Mouse (Mus musculus): ENCODE measurements around the gene Gm26965.
"Not testable (repeated sequence)": the region's sequence is repeated elsewhere in the genome, so short reads cannot be mapped to it uniquely, and the experiment has no call there.

Gm26965 gene

DNA sequence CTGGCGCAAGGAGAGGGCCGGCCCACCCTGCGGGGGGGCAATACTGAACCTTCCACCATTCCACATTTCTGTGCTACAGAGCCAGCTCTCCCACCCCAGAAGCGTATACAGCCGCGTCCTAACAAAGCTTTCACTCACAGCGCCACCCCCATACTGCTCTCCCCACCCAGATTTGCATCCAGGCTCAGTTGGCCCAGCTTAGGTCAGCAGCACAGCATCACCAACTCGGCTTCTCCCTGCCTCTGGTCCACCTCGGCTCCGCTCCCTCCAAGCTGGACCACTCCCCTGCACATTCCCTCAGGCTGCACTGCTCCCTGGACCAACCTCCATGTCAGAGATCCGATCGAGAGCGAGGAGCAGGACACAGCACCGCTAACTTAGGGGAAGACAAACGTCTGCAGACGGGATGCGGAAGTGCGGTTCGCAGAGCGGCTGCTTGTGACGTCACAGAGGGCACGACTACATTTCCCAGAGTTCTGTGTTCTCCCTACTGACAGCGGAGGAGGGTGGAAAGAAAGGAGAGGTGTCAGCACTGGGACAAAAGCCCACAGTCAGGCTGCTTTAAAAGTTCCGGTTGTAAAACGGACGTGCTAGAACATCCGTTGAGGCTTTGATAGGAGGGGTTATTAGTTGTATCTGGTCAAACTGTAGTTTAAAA is at the start of gene Gm26965, which contains the start of gene Zfp87:
Gene Gm26965 (minus strand): TSS at position 399 of the 658 bp plus-strand sequence.
Gene Zfp87 (minus strand): TSS at position 425 of the 658 bp plus-strand sequence.
- peak; percentile 95 for DNase-seq (ENCODE audit: low spot score)

DNA sequence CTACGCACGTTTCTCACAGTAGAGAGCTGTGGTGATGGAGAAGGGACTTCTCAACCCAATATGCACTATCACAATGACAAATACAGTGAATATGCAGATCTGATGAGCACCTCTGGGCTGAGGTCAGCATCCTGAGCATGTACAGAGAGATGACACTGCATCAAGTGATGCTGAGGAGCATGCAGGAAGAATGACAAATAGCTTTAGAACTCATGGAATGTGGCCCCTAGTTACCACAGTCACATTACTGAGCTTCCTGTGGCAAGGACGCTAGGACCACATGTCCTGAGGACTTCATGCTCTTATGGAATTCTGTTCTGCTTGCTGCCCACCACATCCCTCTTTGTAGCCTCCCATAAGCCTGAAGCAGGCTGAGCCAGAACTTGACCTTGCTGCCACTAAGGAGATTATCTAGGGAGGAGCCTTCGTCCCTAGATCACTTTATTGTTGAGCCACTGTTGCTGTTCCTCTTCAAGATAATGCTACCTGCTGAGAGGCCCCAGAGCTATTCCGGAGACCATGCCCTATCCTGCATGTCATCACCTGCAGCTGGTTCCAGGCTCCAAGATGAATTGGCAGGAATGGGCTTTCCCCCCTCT is 46.7 kb upstream of the Gm26965 start:
- DNase-seq (ENCODE audit: low spot score) = no peak

DNA sequence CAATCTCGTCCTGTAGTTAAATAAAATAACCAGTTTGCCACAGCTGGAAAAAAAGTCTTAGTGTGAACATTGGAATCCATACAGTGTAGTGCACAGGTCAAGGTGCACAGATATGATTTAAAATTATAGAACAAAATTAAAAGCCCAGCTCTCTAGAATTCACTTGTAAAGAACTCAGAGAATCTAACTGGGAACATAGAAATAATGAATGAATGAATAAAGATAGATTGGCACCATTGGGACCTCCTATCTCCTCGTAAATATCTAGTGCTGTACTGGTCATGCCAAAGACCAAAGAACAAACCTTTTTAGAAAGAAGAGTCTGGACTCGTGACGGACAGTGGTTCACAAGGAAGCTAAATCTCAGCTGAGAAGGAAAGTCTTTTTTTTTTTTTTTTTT is 27.8 kb upstream of the Gm26965 start, which contains the start of gene Zfp748:
Gene Zfp748 (minus strand): TSS at position 101 of the 400 bp plus-strand sequence.
- DNase-seq (ENCODE audit: low spot score) = no peak

DNA sequence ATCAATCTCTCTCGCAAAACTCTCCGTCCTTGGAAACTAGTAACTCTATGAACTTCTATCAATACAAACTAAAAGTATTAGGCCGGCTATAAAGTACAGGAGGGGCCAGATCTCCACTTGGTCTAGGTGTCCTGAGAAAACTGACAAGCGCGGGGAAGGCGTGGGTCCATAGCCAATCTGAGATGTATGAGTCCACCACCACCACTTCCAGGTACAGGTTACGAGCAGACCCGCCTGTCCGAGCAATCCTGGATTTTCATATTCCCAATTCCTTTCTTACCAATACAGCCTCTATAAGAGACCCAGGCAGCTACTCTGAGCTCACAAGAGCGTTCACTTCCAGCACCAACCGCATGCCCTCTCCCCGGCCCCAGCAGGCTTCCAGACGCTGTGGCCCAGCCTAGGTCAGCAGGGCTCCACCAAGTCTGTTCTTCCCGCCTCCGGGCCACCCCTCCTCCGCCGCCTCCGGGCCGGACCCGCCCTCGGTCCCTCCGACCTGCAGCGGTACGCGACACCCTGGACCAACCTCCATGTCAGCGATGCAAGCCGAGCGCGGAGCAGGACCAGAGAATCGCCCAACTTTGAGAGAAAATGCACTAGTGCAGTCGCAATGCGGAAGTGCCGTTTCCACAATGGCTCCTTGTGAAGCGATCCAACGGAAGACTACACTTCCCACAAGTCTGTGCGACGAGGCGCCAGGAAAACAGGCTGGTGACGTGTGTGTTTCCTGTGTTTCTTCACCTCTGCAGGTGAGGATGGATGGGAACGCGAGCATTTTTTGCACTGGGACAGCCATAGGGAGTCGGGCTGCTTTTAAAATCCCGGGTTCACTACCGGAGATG is 26.8 kb upstream of the Gm26965 start:
- peak; percentile 88 for DNase-seq (ENCODE audit: low spot score)

DNA sequence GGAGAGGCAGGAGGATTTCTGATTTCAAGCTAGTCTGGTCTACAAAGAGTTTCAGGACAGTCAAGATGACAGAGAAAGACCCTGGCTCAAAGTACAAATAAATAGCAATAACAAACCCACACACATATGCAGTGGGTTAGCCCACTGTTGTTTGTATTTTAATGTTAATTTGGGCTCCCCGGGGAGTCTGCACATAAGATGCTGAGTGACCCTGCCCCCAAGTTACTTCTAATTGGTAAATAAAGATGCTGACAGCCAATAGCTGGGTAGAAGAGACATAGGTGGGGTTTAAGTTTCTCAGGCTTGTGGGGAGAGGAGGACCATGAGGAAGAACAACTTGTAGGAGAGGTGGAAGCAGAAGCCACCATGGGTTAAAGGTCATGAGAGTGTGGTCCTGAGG is 20.0 kb upstream of the Gm26965 start:
- DNase-seq (ENCODE audit: low spot score) = no peak

DNA sequence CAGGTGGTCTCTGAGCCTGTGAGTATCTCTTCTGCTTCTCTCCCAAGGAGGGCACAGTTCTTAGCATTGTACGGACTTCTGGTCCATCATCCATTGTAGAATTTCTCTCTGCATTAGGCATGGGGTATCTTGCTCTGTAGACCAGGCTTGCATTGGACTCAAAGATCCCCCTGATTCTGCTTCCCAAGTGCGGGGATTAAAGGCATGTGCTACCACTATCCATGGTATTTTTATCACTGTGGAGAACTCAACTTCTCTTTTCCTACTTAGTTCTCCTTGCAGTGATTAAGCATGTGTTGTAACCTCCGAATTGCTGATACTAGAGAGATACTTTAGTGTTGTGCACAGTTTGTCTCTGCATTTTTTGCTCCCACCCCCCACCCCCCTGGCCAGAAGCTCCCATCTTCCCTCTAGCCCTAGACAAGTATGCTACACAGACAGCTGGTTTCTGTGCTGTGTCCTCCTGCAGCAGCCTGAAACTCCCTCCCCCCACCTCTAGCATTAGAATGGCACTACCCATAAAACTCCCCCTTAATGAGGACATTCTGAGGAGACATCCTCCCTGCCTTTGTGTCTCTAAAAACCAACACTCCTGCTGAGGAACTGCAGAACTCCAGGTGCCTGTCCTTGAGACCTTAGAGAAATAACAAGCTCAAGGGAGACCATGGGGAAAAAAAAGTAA is 1.2 kb upstream of the Gm26965 start:
- DNase-seq (ENCODE audit: low spot score) = no peak

DNA sequence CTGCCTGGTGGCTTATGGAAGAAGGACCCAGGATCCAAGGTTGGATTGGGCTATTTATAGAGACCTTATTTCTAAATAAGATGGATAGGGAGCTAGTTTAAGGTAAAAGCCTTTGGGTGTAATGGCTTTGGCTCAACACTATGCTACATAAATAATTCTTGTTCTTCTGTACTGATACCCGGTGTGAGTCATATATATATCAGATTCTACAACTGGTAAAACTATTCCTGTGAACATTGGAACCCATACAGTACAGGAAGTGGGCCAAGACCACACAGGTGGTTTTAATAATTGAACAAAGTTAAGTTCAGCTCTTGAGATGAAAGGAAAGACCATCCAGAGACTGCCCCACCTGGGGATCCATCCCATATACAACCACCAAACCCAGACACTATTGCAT is 25.0 kb downstream of the Gm26965 start:
- DNase-seq (ENCODE audit: low spot score) = no peak

DNA sequence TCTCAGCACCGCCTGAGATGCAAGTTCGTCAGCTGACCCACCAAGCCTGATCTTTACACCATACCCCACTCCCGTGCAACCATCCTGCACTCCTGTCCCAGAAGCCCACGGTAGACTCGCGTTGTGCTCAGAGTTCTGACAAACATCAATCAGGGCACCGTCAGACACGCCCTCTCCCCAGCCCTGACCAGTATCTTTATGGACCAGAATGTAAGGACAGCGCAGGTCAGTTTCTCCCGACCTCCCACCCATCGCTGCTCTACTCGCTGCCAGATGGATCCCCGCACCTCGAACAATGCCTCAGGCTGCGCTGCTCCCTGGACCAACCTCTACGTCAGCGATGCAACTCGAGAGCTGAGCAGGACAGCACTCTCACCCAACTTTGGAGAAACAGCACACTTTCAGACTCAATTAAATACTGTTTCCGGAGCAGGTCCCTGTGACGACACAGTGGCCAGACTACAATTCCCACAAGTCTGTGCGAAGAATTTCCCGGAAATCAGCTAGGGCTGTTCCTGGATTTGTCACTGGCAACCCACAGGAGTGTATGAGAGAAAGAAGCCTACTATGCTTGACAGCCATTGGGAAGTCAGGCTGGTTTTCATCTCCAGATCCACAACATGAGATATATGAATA is 25.7 kb downstream of the Gm26965 start, which contains the start of gene Zfp58:
Gene Zfp58 (minus strand): TSS at position 472 of the 636 bp plus-strand sequence.
- peak; percentile 81 for DNase-seq (ENCODE audit: low spot score)

DNA sequence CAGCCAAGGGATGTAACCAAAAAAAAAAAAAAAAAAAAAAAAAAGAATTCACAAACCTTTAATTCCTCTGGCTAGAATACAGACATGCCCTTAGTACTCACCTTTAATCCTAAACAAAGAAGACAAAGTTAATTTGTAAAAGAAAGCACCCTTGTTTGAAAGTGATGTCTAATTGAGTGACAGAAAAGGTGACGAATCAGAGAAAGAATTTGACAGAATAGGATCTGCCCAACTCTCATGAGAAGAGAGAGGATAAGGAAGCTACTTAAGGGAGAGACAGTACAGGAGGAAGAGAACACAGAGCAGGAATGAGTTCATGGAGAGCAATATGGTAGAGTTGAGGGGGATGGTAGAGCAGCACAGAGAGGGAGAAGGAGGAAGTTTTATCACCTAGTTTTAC is 30.3 kb downstream of the Gm26965 start:
- no peak for DNase-seq (ENCODE audit: low spot score)

DNA sequence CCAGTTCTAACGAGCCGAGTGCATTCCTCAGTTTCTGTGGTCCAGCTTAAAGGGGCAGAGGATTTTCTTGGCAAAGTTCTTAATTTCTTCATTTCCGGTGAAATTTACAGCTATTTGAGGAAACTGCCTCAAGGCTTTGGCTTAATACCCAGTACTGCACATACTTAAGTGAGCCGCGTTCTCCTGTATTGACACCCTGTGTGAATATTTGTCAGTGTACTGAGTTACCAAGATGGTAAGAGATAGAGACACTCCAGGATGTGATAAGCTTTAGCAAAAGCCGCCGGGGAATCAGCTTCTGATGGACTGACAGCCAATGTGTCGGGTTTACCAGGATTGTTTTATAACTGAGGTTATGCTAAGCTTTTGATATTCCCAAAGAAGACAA is 41.5 kb downstream of the Gm26965 start:
- no peak for DNase-seq (ENCODE audit: low spot score)

DNA sequence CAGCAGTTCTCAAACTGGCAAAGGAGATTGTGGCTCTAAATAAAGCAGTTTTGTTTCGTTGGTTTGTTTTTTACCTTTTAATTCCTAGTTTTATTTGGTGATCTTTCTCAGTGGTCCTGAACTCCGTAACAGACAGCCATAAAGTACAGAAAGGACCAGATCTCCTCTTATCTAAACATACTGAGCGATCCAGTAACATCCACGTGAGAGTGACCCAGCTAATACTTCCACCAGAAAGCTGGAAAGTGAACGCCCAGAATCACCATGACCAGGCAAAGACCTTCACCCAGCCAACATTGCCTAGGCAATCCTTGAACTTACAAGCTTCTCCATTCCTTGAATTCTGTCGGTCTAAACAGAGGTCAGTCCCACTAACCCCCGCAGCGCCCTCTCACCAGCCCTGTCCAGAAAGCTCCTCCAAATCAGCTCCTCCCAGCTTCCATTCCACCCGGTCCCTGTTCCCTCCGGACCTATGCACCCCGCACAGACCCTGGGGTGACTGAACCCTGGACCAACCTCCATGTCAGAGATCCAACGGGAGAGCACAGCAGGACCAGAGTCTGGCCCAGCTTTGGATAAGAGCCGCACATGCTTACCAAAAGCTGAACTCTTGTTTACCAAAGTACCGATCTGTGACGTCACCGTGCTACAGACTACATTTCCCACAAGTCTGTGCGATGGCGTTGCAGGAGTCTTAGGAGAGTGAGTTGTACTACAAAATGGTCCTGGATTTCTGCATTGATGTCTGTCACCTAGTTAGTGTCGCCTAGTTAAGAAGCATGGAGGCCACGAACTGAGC is 42.1 kb downstream of the Gm26965 start, which contains the start of gene Zfp874b:
Gene Zfp874b (minus strand): TSS at position 634 of the 799 bp plus-strand sequence.
- peak; percentile 90 for DNase-seq (ENCODE audit: low spot score)

DNA sequence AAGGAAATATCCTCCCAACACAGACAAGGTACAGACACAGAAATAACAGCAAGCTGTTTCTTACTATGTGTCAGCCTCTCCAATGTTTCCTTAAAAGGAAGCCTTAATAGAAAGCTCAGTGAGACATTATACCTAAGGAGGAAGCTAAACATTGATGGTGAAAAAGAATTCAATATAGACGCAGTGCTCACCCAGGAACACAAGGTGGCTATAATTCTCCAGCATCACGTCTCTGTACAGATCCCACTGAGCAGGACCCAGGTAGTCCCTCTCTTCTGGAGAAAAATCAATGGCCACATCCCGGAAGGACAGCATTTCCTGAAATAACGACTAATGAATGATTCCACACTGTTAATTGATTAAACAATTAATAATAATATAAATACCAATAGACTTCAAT is 44.4 kb downstream of the Gm26965 start:
- DNase-seq (ENCODE audit: low spot score) = no peak

DNA sequence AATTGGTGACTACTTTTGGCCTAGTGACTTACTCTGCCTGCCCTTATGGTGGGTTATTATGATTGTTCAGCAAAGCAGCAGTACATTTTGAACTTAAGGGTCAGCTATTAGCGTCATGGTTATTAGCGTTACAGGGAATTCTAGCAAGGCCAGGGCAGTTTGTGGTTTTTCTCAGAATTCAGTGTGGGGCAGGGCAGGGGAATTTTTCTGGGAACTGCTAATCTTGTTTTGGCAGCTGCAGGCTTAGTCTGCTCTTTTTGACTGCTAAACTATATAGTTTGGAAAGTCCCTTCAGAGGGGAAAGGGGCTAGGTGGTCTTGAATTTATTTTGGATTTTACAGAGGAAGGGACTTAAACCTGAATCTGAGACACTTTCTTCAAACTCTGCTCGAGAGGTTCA is 56.7 kb downstream of the Gm26965 start:
- no peak for DNase-seq (ENCODE audit: low spot score)

DNA sequence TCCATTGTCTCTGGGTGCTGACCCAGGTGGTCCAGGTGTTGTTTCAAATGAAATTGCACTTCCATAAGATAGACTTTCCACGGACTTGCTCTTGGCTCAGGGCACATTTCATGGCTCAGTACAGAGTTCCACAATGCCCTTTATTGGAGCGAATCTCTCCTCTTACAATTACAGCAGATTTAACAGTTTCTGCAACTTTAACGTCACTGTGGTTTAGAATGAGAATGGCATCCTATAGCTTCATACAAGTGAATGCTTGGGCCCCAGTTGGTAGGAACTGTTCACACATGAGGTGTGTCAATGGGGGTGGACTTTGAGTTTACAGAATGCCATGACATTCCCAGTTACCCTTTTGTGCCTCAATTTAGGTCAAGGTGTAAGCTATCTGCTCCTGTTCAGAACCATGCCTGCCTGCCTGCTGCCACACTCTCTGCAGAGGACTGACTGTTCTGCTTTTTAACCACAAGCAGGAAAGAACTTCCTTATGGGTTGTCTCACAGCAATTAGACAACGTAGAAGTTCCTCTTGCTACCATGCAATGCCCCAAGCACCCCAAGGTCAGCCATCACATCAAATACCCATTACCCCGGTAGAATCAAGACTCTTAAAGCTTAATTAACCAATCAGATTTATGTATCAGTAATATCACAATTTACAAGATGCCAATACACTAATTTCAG is 62.3 kb downstream of the Gm26965 start:
- not testable (repeated sequence) for DNase-seq (ENCODE audit: low spot score)

DNA sequence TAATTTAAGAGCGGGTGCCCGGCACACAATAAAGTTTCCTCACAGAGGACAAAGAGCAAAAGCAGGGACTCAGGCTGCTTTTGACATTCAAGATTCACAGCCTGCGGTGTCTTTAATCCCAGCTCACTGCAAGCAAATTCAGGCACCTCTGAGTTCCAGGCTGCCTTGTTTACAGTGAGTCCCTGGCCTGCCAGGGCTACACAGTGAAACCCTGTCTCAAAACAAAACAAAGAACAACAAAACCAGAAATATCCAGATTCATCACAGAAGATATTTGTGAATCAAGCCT is 74.0 kb downstream of the Gm26965 start:
- no peak for DNase-seq (ENCODE audit: low spot score)

DNA sequence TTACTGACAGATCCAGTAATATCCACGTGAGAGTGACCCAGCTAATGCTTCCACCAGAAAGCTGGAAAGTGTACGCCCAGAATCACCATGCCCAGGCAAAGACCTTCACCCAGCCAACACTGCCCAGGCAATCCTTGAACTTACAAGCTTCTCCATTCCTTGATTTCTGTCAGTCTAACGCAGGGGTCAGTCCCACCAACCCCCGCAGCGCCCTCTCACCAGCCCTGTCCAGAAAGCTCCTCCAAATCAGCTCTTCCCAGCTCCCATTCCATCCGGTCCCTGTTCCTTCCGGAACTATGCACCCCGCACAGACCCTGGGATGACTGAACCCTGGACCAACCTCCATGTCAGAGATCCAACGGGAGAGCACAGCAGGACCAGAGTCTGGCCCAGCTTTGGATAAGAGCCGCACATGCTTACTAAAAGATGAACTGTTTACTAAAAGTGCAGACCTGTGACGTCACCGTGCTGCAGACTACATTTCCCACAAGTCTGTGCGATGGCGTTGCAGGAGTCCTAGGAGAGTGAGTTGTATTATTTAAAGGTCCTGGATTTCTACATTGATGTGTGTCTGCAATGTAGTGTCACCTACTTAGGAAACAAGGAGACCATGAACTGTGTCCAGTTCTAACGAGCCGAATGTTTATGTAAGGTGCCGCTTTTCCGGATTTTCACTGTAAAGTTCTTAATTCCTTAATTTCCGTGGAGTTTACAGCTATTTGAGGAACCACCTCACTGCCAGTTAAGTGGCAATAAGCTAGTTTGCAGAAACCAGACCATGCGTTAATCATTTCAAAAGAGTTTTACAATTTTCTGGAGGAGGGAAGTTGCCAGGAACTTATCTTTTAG is 74.6 kb downstream of the Gm26965 start, which contains the start of gene Zfp874a:
Gene Zfp874a (minus strand): TSS at position 453 of the 849 bp plus-strand sequence.
- peak; percentile 88 for DNase-seq (ENCODE audit: low spot score)

Measured in T-cell, adult 2 months (primary cell).